Mouse (Mus musculus): ENCODE data around the gene Rbm46.

DNA sequence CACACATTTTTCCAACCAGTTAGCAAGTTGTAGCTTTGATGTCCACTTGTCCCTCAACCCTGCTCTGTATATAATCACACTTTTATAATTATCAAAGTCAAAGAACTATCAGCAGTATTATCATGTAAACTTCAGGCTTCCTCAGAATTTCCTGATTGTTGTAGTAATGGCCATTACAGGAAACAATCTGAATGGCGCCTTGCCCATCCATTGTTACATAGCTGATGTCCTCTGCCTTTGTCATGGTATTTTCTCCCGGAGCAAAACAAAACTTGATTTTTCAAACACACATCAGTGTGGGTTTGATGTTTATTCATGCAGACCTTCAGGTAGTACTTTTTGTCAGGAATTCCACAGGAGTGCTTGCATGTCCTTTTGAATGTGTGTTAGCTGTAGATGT lies 32.4 kb upstream of the Rbm46 start:
- TF ChIP-seq CTCF (IDR thresholded peaks at IDR 0.05; ENCODE audit: insufficient read depth, low read depth, low read length): no peak
- no peak for TF ChIP-seq POLR2A (IDR thresholded peaks at IDR 0.05; ENCODE audit: insufficient read depth, low read depth, low read length)

Measured in olfactory bulb, adult 2 months (tissue).